Mouse (Mus musculus) B cell, adult 2 months (primary cell): Measurements from ENCODE around the gene Bach1.

Experiments used
- DNase-seq, 2 experiments: peaks; one replicate each; pipeline ENCODE4 v3.0.0; 2022

The Bach1 gene

GRCm38 (mm10) chr16:87743661-87744060 is 44.9 kb downstream of the Bach1 start:
- no peak for DNase-seq

GRCm38 (mm10) chr16:87744338-87744737 is 45.6 kb downstream of the Bach1 start:
- DNase-seq: no peak

- DNase-seq: no peak
These were observed 46.6 kb downstream of the Bach1 start for GRCm38 (mm10) chr16:87745192-87745945.

GRCm38 (mm10) chr16:87746728-87747127 is 48.0 kb downstream of the Bach1 start:
- DNase-seq: peak; percentile 84

- peak in 1 of 2 experiments; percentile 15 for DNase-seq
These were observed 52.5 kb downstream of the Bach1 start for GRCm38 (mm10) chr16:87751243-87751642.

- no peak for DNase-seq
These were observed 53.7 kb downstream of the Bach1 start for GRCm38 (mm10) chr16:87752482-87752881.

GRCm38 (mm10) chr16:87754858-87755257 is 56.1 kb downstream of the Bach1 start:
- DNase-seq: peak; percentile 79 to 83

- DNase-seq: no peak
These were observed 57.2 kb downstream of the Bach1 start for GRCm38 (mm10) chr16:87755915-87756314.

- DNase-seq: no peak
These were observed 59.3 kb downstream of the Bach1 start for GRCm38 (mm10) chr16:87758016-87758415.

GRCm38 (mm10) chr16:87764668-87765109 is 65.9 kb downstream of the Bach1 start:
- DNase-seq: no peak

GRCm38 (mm10) chr16:87765984-87766383 is 67.2 kb downstream of the Bach1 start:
- DNase-seq: no peak

GRCm38 (mm10) chr16:87770576-87770975 is 71.8 kb downstream of the Bach1 start:
- no peak for DNase-seq

GRCm38 (mm10) chr16:87771926-87772325 is 73.2 kb downstream of the Bach1 start:
- DNase-seq: no peak

- DNase-seq: peak; percentile 43
These were observed 75.7 kb downstream of the Bach1 start for GRCm38 (mm10) chr16:87774398-87774797.

- DNase-seq: no peak
These were observed 78.6 kb downstream of the Bach1 start for GRCm38 (mm10) chr16:87777373-87777772.

GRCm38 (mm10) chr16:87781637-87782036 is 82.9 kb downstream of the Bach1 start:
- no peak for DNase-seq
